Mouse (Mus musculus) common myeloid progenitor, adult 5-6 weeks (primary cell): ENCODE data around the gene Il2. TPM values are rescaled to one million over a fixed set of nuclear protein-coding genes. Genes with fewer than 3 reads are reported as not detected.

ENCODE experiments used
- ATAC-seq: replicated peaks from 2 replicates; pipeline ENCODE4 v1.8.0; 2016; ENCODE audit warnings: low read depth, mild to moderate bottlenecking, moderate TSS enrichment, inconsistent platforms; ENCODE audit not compliant: poor library complexity, severe bottlenecking
- total RNA-seq: library from RNA; stranded (forward); fragments of 200-1000, 187-1606 nt; gene quantifications from 2 replicates; pipeline ENCODE4 v1.2.3, GENCODE M21; 2017

Il2 gene
- total RNA-seq = not detected in 2 replicates

DNA sequence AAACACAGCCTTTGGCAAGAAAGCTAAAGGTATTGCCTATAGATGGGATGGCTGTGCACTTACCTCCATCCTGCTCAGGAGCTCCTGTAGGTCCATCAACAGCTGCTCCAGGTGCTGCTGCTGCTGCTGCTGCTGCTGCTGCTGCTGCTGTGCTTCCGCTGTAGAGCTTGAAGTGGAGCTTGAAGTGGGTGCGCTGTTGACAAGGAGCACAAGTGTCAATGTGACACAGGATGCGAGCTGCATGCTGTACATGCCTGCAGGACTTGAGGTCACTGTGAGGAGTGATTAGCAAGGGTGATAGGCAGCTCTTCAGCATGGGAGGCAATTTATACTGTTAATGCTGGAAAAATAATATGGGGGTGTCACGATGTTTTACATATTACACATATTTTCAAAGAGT lies at the start of gene Il2:
Gene Il2, minus strand, starts transcription at position 305 of the 400 bp plus-strand sequence.
- ATAC-seq = no peak

DNA sequence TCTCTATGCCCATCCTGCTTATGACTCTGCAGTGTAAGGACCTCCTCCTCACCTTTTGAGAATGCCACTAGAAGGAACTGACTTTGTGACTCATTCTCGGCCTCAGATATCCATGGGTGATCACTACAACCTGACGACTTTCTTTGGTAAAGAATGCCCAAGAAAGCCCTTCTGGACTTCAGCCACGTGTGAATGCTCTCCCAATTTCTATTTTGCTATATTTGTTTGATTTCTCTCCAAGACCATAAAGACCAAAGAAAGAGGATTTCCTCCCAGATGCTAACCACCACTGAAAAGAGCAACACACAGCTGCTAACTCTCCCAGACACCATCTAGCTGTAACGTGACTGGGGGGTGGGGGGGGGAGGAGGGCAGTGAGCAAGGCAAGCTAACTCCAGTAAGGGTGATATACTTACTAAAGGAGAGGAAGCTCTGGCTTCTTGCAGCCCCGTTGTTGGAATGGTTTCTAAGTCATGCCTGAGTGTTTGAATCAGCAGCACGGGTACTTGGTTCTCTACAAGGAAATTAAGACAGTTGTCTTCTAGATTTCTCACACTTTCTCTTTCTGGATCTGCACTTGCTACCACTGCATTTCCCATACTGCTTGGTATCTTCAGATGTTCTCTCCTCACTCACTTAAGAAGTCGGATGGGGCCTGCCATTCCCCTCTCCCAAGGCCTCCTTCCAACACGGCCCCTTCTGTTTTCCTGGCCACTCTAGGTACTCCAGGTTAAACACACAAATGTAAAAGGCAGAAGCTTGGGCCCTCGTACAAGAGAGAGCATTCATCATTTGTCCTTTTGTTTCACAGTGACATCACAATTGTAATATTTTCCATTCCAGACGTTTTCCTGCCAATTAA lies 49.2 kb upstream of the Il2 start:
- ATAC-seq = 0 out of 2 replicates have a peak, but pooled peaks have one; percentile 33

DNA sequence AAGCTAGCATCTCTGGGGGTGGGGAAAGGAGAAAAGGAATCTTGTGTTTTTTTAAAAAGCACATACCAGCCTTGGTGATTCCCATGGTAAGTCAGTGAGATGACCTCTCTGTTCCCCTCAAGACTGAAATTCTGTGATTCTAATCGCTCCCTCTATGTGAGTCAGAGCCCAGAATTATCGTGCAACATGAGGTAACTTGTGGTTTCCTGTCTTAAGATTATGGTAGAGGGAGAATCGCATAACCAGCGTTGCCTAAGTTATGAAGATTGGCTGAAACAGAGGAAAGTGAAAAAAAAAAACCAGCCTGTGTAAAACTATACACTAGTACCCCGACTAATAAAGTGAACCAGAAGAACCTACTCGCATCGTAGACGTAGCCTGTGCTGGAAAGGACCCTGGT lies 47.5 kb upstream of the Il2 start:
- ATAC-seq = peak; percentile 92

DNA sequence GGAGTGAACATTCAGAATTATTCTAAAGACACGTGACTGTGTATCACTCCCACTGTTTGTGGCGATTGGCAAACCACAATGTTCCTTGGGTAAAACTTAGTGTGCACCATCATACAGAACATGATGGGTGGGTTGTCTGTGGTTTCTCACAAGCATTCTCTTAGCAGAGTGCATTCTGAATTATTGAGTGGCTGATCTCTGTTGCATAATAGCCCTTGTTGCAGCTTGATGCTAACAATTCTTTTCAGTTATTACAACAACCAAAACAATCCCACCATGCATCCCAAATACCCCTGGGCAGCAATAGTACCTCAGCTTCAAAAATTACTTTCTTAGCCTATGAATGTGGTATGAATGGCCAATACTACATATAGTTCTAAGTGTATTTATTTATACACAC lies 43.5 kb upstream of the Il2 start:
- no peak for ATAC-seq

DNA sequence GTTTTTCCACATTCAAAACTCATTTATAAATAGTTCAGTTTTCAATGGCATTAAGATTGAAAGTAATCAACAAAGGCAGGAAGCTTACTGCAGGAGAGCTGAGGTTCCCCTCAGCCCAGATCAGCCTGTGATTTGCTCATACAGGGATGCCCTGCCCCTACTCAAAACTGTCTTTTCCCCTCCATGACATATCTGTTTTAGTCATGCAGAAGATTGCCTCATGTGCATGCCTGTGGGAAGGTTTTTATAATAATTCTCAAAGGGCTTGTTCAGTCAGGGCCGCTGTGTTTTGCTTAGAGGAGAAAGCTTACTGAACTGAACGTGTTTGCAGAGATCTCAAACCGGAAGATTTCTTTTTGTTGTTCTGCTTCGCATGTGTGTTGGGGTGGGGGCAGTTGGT lies 35.3 kb upstream of the Il2 start:
- ATAC-seq = no peak

DNA sequence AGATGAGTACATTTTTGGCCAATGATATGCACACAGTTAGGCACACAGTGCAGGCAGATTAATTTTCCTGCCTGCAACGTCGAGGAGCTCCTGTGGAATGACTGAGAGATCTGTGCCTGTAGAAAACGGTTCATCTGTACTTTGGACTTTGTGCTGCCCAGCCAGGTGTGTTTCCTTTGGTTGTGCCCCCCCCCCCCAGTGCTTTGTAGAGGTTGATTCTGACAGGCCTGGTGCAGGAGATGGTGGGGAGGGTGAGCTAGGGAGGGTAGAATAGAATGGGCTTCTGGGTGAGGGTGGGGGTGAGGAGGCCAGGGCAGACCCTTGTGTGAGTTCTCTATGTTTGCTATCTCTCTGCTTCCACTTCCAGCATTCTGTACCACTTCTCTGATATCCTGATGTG lies 32.5 kb upstream of the Il2 start:
- ATAC-seq = no peak

DNA sequence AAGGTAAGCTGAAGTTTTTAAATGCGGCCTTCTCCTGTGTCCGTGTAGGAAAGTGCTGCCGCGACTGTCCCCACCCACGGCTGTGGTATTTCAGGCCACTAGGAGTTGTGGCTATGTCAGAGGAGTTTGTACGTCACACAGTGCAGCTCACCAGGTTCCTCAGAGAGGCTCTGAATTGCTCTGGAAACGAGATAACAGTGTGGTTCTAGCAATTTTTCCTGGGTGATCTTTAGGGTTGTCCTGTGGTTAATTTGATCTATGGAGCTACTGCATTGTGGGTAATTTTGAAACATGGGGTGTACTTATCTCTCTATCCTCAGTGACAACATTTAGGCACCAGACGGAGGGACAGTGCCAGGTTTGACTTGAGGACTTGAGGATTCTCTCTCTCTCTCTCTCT lies 31.3 kb upstream of the Il2 start:
- peak; percentile 68 for ATAC-seq

DNA sequence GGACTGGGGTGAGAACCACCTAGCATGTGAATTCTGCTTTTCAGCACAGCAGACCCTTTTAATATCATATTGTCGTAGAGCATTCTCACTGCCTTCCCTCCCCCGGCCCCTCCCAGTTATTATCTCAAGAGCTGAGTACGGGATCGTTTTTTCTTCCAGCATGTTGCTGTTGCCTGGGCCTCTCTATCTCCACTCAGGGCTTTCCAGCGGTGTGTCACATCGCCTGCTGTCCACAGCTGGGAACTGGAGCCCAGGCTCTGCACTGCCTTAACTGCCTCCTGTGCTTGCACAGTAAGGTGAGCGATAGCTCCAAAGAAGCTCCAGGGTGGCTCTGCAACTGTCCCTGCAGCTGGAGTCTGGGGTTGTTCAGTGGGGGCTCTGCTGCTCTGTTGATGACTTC lies 28.6 kb upstream of the Il2 start:
- no peak for ATAC-seq

DNA sequence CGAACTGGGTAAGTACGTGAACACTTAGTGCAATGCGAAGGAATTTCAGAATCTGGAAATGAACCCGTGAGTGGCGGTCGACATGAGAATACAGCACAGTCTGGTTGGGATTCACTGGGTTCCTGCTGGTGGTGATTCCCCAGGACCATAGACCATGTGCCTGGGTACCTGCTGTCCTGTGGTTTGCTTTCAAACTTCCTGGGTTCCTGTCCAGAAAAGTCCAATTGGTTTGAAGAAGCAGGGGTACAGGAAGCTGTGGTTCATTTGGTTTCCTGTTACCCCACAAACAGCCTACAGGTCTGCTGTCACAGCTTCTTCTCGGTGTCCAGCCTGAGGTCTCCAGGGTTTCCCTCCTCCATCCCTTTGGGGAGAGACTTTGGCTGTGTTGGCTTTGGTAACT lies 27.2 kb upstream of the Il2 start:
- ATAC-seq = peak; percentile 66

DNA sequence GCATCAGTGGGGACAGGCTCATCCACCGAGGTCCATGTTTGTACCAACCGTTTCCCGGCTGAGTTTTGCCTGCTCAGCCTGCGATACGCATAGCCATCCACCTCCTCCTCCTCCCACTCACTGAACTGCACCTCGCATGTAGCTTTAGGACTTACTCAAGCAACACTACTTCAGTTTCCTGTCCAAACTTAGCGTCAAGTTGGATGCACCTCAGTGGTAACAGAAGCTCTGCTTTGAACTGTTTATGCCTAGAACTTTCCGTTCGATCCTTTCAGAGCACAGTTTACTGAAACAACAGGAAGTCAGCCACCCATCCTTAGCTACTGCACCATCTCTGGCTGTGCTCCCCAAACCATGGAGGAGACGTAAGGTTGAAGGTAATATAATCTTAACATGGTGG lies 26.5 kb upstream of the Il2 start:
- ATAC-seq = no peak

DNA sequence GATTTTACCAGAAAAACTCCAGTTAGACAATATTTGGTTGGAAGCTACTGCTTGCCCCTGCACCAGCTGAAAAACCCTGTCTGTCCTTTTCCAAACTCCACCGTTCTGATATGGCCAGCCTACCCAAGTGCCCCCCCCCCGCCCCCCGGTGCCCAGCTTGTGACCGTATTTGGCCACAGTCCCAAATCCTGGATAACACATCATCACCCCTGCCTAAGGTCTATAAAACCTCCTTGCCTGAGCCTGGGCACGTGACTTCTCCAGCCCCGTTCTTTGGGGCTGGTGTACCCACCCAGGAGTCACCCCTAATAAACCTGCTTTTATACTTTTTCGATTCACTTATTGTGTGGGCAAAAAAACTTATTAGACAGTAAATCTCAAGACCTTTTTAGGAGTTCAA lies 21.1 kb upstream of the Il2 start:
- ATAC-seq = no peak

DNA sequence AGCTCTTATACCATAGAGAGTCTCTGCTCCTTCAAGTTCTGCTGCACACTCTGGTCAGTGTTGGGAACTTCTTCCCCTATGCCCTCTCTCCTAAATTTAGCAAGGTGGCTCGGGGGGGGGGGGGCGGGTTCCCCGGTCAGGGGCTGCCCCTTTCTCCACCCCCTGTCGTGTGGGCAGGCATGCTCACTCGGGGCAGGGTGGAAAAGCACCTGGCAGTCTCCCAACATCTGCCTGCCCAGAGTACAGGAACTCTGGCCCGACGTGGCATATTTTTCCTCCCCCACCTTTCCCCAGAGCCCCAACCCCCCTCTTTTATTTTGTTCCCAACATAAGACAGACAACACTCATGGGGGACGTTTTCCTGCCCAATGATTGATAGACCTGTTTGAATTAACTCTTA lies 20.6 kb upstream of the Il2 start:
- no peak for ATAC-seq

DNA sequence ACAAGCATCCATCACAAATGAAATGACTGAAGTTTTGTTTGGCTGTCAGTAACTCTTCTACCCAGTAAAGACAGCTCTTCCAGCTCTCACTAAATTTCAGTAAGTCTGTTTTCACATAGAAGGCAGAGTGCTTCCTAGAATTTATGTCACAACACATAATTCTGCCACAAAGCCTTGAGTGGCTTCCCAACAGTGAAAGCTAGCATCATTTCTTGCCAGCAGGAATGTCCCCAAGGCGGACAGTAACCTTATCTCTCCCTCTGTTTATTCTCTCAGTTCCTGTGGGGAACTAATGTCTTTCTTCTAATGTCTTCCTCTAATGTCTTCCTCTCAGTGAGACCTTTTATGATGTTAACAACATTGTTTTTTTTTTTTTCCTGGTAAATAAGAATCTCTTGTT lies 19.2 kb upstream of the Il2 start:
- no peak for ATAC-seq

DNA sequence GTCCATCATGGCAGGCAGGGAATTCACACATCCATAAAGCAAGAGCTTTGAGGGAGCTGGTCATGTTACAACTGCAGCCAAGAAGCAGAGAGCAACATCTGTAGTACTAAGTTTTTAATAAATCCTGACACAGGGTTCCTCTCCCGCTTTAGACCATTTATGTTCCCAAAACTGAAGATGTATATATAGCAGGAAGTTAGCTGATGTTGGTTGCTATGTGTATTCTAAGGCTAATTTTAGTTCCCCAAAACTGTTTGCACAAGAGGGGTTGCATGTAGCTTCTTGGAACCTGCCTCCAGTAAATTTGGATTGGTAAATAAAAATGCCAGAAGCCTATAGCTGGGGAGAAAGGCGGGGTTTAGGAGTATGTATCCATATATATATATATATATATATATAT lies 16.1 kb upstream of the Il2 start:
- ATAC-seq = peak; percentile 58; the same call in 1 of the 2 replicates

DNA sequence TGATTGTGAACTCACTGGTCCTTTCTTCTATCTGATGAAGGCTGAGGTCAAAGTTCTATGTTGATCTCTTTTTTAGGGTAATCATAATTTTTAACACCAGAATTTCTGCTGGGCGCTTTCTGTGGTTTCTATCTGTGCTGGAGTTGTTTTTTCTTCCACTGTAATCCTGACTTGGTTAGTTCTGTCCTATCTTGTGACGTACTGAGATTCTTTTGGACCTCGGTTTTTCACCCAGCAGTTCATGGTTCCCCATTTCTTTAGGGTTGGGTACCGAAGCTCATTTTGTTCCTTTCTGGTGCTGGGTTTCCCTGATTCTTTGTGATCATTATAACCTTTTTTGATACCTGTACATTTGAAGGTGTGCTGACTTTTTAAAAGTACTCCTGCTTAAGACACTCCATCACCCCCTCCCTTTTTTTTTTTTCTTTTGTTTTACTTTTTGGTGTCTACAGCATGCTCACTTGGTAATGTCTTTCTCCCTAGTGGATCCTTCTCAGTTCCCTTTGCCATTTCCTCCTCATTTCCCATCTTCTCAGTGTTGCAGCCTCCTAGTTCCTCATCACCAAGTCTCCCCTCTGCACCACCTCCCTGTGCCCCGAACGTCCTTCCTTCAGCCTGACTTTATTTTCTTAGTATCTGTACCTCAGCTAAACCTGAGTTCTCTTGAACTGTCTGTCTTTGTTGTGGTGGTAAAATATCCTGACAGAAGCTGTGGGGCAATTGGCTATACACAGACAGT lies 14.6 kb upstream of the Il2 start:
- peak; percentile 39; the same call in 1 of the 2 replicates for ATAC-seq

DNA sequence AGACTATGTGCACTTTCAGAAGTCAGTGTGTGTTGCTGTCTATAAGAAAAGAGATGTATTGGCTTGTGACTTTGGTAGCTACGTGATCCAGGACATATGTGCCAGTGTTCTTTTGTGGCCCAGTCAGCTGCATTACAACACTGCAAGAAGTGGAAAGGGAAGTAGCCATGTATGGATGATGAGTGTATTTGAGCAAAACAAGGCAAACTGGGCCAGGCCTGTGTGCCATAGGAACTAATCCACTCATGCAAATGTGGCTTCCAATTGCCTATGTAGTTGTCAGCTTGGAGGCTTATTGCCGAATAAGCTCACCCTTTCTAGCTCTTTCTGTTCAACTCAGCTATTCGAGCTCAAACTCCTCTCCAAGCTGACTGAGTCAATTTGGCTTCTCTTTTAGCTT lies 13.4 kb upstream of the Il2 start:
- no peak for ATAC-seq

DNA sequence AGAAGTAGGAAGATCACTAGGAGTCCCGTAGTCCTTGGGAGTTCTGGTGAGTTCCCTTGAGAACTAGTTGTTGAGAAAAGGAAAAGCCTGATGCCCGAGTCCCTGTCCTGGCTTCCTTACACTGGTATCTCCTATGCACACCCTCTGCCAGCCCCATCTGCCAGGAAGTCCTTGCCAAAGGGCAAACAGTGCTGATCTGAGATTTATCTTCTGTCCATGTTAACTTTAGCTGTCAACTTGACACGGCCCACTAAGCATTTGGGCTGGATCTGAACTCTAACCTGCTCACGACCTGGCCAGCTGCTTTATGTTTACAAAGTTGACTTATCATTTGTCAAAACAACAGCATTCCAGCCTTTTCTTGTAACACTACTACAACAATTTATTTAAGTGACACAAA lies 11.5 kb upstream of the Il2 start:
- ATAC-seq = no peak

DNA sequence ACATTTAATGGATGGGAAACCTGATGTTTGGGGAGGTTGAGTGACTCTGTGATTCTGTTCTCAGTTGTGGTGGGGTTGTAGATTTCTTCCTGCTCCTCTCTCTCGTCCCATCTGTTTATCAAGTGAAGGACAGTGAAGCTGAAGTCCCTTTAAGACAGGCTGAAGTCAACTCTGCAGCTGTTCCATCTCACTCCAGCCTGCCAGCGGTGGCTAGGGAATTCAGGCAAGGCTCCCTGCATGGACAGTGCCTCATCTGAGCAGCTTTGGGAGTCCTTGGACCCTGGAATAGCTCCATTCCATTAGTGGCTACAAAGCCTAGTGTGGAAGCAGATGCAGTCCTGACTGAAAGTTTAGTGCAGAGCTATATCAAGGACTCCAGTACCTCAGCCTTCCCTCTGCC lies 3.3 kb upstream of the Il2 start:
- no peak for ATAC-seq

DNA sequence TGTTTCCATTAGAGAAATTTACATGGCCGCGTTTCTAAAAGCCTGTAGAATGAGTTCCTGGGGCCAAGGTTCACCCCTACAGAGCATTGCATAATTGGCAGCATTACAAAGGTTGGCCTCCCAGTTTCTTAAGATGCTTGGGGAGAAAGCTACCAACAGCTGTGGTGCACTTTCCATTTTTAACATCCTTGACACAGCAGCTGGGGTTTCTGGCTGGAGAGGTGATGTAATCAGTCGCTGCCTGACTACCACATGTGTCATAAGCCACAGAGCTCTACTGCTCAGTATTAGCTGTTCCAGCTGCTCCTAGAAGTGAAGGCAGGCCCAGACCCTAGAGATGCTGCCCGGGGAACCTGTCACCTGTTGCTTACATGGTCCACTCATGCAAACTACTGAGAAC lies 2.5 kb upstream of the Il2 start:
- peak; percentile 73 for ATAC-seq

DNA sequence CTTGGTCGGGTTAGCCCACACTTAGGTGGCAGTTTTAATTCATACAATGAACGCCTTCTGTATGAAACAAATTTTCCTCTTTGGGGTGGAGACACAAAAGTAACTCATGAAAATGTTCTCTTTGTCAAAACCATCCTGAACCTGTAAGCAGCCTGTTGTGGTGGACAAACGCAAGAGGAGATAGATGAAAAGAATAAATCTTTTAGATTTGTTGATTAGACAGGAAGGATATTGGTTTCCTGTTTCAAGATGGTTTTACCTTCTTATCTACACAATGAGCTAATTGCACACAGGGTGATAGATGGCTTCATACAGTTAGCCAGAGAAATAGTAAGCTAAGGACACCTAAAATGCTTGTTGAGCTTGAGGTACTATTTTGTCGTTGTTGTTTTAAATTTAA lies 403 bp upstream of the Il2 start:
- ATAC-seq = no peak

DNA sequence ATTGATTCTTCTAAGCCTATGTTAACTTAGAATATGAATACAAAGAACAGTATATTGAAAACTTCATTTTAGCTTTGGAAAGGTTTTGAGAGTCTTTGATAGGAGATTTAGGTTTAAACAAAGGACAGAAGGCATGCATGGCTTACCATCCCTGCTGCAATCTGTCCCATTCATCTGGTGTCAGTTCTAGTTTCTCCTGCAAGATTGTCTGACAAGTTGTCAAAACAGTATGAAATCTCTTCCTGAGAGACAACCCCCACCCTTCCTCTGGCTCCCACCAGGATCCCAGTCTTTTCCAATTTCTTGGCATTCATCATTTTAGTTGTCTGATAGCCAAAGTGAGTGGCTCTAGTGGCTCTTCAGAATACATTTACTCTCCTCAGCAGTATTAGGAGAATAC lies 35.0 kb downstream of the Il2 start:
- ATAC-seq = no peak

DNA sequence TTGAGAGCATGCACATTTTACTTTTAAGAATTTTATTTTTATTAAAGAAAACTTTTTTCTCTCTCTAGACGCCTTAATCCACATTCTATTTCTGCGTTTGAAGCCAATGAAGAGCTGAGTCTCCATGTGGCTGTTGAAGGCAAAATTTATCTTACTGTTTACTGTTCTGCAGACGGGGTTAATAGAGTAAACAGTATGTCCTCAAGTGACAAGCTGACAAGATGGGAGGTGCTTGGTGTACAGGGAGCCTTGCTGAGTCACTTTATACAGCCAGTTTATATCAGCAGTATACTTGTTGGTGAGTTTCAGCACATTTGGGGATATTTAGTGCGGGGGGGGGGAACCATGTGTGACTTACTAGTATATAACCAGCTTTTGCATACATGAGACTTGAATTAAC lies 40.9 kb downstream of the Il2 start:
- ATAC-seq = no peak
